ENCODE assay signal across 11 mouse cellular contexts in genomic region chr2:102121440-102122145, GRCm38 (mm10).
DNase-seq lines count a peak whose midpoint lies in the region; ATAC-seq and TF ChIP-seq lines count a peak whose summit lies in the region.
"Had no signal": no experiment of that assay in that cellular context is flagged by ENCODE, and none has a peak within 500 bp of the region (broad histone marks: within the 10 kb centered on the region; RNA-seq: fewer than 3 reads in every experiment).

No protein-coding gene starts in this region.

- H3K4me1 ChIP-seq in forebrain, embryonic 11.5 days (replicated peaks; ENCODE audit: control insufficient read depth, insufficient read depth, low read length) = peaks cover 13% of the 10 kb centered on the region
- peaks cover 24% of the 10 kb centered on the region for H3K4me1 ChIP-seq in forebrain, embryonic 16.5 days (replicated peaks; ENCODE audit: control insufficient read depth, insufficient read depth, low read length)
- peaks cover 61% of the 10 kb centered on the region for H3K4me1 ChIP-seq in forebrain, embryonic 12.5 days
- H3K4me1 ChIP-seq in midbrain, postnatal 0 days (ENCODE audit: insufficient read depth, low read length) = peaks cover 6% of the 10 kb centered on the region; the same call in 1 of the 2 replicates
- H3K4me1 ChIP-seq in kidney, embryonic 14.5 days (ENCODE audit: control insufficient read depth, insufficient read depth, low read length) = peaks cover 22% of the 10 kb centered on the region

- no peak overlapping the region for H3K4me3 ChIP-seq in forebrain, embryonic 11.5 days (ENCODE audit: low read depth, low read length)
- no peak overlapping the region for H3K4me3 ChIP-seq in forebrain, embryonic 16.5 days (replicated peaks; ENCODE audit: low read length)
- H3K4me3 ChIP-seq in forebrain, embryonic 12.5 days (replicated peaks) = no peak overlapping the region
- H3K4me3 ChIP-seq in midbrain, postnatal 0 days (ENCODE audit: low read depth, low read length) = no peak overlapping the region
- no peak overlapping the region for H3K4me3 ChIP-seq in kidney, embryonic 14.5 days (ENCODE audit: low read length)
- H3K4me3 ChIP-seq: liver, embryonic 13.5 days had no signal

- H3K9ac ChIP-seq in forebrain, embryonic 11.5 days (ENCODE audit: low read length) = no peak overlapping the region
- H3K9ac ChIP-seq in forebrain, embryonic 16.5 days (replicated peaks; ENCODE audit: low read depth, low read length) = no peak overlapping the region
- H3K9ac ChIP-seq in forebrain, embryonic 12.5 days = peak overlapping the region; percentile 1; the same call in 1 of the 2 replicates
- H3K9ac ChIP-seq in midbrain, postnatal 0 days (replicated peaks; ENCODE audit: low read length, poor library complexity, severe bottlenecking) = no peak overlapping the region
- no peak overlapping the region for H3K9ac ChIP-seq in kidney, embryonic 14.5 days (ENCODE audit: low read depth, low read length)
- H3K9ac ChIP-seq: liver, embryonic 13.5 days had no signal

- TF ChIP-seq CTCF in midbrain, postnatal 0 days (IDR thresholded peaks at IDR 0.05) = no peak

- H3K27me3 ChIP-seq in forebrain, embryonic 11.5 days (ENCODE audit: control insufficient read depth, insufficient read depth, low read length) = no peaks in the 10 kb centered on the region
- H3K27me3 ChIP-seq in forebrain, embryonic 16.5 days (replicated peaks; ENCODE audit: control insufficient read depth, insufficient read depth, low read length) = no peaks in the 10 kb centered on the region
- no peaks in the 10 kb centered on the region for H3K27me3 ChIP-seq in forebrain, embryonic 12.5 days
- no peaks in the 10 kb centered on the region for H3K27me3 ChIP-seq in midbrain, postnatal 0 days (ENCODE audit: insufficient read depth, low read length)
- no peaks in the 10 kb centered on the region for H3K27me3 ChIP-seq in kidney, embryonic 14.5 days (ENCODE audit: control insufficient read depth, insufficient read depth, low read length)
- H3K27me3 ChIP-seq: liver, embryonic 13.5 days had no signal

- WGBS in forebrain, embryonic 11.5 days = 45% methylated on average over 4 of the region's 4 CpGs
- 50% methylated on average over 4 of the region's 4 CpGs for WGBS in forebrain, embryonic 16.5 days
- WGBS in forebrain, embryonic 12.5 days = 50% methylated on average over 4 of the region's 4 CpGs
- 53% methylated on average over 4 of the region's 4 CpGs for WGBS in midbrain, postnatal 0 days
- WGBS in kidney, embryonic 14.5 days = 74% methylated on average over 4 of the region's 4 CpGs

- H3K36me3 ChIP-seq in forebrain, embryonic 11.5 days (ENCODE audit: control insufficient read depth, insufficient read depth, low read length) = no peaks in the 10 kb centered on the region
- H3K36me3 ChIP-seq in forebrain, embryonic 16.5 days (ENCODE audit: control insufficient read depth, insufficient read depth) = no peaks in the 10 kb centered on the region
- no peaks in the 10 kb centered on the region for H3K36me3 ChIP-seq in forebrain, embryonic 12.5 days (replicated peaks)
- H3K36me3 ChIP-seq in midbrain, postnatal 0 days (ENCODE audit: insufficient read depth, low read length) = no peaks in the 10 kb centered on the region
- no peaks in the 10 kb centered on the region for H3K36me3 ChIP-seq in kidney, embryonic 14.5 days (ENCODE audit: control insufficient read depth, insufficient read depth, low read length)
- H3K36me3 ChIP-seq: liver, embryonic 13.5 days had no signal

- no peaks in the 10 kb centered on the region for H3K9me3 ChIP-seq in forebrain, embryonic 11.5 days (ENCODE audit: control insufficient read depth, low read length)
- no peaks in the 10 kb centered on the region for H3K9me3 ChIP-seq in forebrain, embryonic 16.5 days (ENCODE audit: control insufficient read depth, low read length)
- no peaks in the 10 kb centered on the region for H3K9me3 ChIP-seq in forebrain, embryonic 12.5 days
- H3K9me3 ChIP-seq in midbrain, postnatal 0 days (ENCODE audit: low read length) = no peaks in the 10 kb centered on the region
- H3K9me3 ChIP-seq in kidney, embryonic 14.5 days (ENCODE audit: control insufficient read depth, low read length) = no peaks in the 10 kb centered on the region
- H3K9me3 ChIP-seq: liver, embryonic 13.5 days had no signal

- DNase-seq in forebrain, embryonic 11.5 days (ENCODE audit: low spot score) = no peak
- peak; percentile 90 for DNase-seq in brain, adult 2 months (ENCODE audit: low read depth, low spot score)
- no peak for DNase-seq in midbrain, postnatal 0 days (ENCODE audit: low spot score)
- DNase-seq in frontal cortex, postnatal 10 days (ENCODE audit: low spot score in 2 of 2) = no peak
- no peak for DNase-seq in gastrocnemius, postnatal 14 days
- DNase-seq: kidney, adult 2 months; layer of hippocampus, postnatal 36 days; liver, embryonic 13.5 days had no signal

- intact Hi-C loops in gastrocnemius, postnatal 14 days (cut with DNase I; ENCODE audit: low total_unique reads) = no loop called here

- H3K4me2 ChIP-seq in forebrain, embryonic 11.5 days (ENCODE audit: low read depth, low read length, severe bottlenecking) = no peak overlapping the region
- no peak overlapping the region for H3K4me2 ChIP-seq in forebrain, embryonic 16.5 days (ENCODE audit: low read length)
- H3K4me2 ChIP-seq in forebrain, embryonic 12.5 days = no peak overlapping the region
- no peak overlapping the region for H3K4me2 ChIP-seq in midbrain, postnatal 0 days (ENCODE audit: low read depth, low read length, poor library complexity, severe bottlenecking)
- no peak overlapping the region for H3K4me2 ChIP-seq in kidney, embryonic 14.5 days (replicated peaks; ENCODE audit: low read depth, low read length)
- H3K4me2 ChIP-seq: liver, embryonic 13.5 days had no signal

- ATAC-seq in forebrain, embryonic 11.5 days (replicated peaks; ENCODE audit: low FRiP score) = no peak; the same call in 1 of the 2 replicates
- ATAC-seq in forebrain, embryonic 16.5 days = no peak
- ATAC-seq in forebrain, embryonic 12.5 days (ENCODE audit: low FRiP score) = peak; percentile 40; the same call in 1 of the 2 replicates
- ATAC-seq in midbrain, postnatal 0 days (ENCODE audit: low FRiP score) = no peak; the same call in 1 of the 2 replicates
- no peak for ATAC-seq in kidney, embryonic 14.5 days (ENCODE audit: low FRiP score, low TSS enrichment)

- peak overlapping the region; percentile 55; the same call in 1 of the 2 replicates for H3K27ac ChIP-seq in forebrain, embryonic 11.5 days (ENCODE audit: low read depth, low read length)
- no peak overlapping the region for H3K27ac ChIP-seq in forebrain, embryonic 16.5 days (ENCODE audit: low read length)
- H3K27ac ChIP-seq in forebrain, embryonic 12.5 days = peak overlapping the region; percentile 68
- H3K27ac ChIP-seq in midbrain, postnatal 0 days (ENCODE audit: low read depth, low read length) = 0 out of 2 replicates have a peak overlapping the region, but pooled peaks have one; percentile 12
- no peak overlapping the region for H3K27ac ChIP-seq in kidney, embryonic 14.5 days (ENCODE audit: low read depth, low read length)
- H3K27ac ChIP-seq: liver, embryonic 13.5 days had no signal

Comparison
In these comparisons a context has a peak if more than half of its experiments do, and no peak if none do; other contexts are left out.
1. H3K27ac ChIP-seq: peak in forebrain, embryonic 11.5 days (single experiment), forebrain, embryonic 12.5 days (single experiment) and midbrain, postnatal 0 days (single experiment); none in forebrain, embryonic 16.5 days (single experiment) and kidney, embryonic 14.5 days (single experiment).